Mouse (Mus musculus) heart, postnatal 25 days (tissue): ENCODE data around the gene Unc93b1. TPM values are rescaled to one million over a fixed set of nuclear protein-coding genes. Genes with fewer than 3 reads are reported as not detected.

Experiments used
- DNase-seq: peaks from one replicate; pipeline ENCODE4 v3.0.0; 2022; ENCODE audit warnings: low spot score
- intact Hi-C: fragments of 180-260 bp; cut with DNase I; formaldehyde crosslinking; loops from one replicate; pipeline ENCODE4 v1.15.1; 2025
- total RNA-seq, 2 experiments: library from RNA; stranded (reverse); gene quantifications; 2 replicates each; pipeline ENCODE4 v1.2.3; 2021

The Unc93b1 gene
- total RNA-seq, 2 experiments from 2014 or later = 19.0 to 20.3 TPM

DNA sequence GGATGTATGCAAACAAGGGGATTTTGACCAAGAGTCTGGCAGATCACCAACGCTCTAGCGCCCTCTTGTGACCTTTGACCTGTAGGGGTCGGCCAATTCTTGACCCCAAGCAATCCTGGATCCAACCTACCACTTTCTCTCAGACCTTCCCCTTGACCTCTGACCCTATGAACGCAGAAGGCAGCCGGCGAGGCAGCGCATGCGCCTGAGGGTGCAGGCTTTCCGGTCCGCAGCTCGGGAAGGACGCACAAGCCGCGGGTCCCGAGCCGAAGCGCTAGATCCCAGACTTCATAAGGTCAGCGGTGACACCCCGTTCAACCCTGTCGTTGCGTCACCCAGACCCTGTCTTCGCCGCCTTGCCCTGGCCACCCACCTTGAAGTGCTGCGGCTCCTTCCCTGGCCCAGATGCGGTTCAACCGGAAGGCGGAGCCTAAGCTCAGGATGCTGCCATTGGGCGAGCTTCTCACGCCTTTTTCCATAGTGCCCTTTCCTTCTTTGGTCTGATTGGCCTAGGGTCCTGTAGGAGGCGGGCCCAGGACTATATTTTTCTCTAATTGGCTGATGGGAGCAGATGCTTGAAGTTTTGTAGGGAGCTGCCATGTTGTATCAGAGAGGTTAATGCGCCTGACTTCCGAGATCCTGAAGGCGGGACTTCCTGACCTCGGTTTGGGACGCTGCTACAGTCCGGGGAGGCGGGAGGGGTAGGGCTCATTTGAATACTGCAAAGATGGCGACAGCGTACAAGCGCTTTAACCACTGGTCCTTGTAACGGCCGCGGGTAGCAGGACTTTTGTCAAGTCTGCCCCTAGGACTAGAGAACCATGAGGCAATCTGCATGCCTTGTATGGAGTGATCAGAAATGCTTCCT is 22.4 kb upstream of the Unc93b1 start, which contains the start of gene Ndufs8:
TSS of gene Ndufs8 (minus strand) at position 438 of the 868 bp plus-strand sequence.
- DNase-seq = peak; percentile 93
- intact Hi-C loops = no loop called here

DNA sequence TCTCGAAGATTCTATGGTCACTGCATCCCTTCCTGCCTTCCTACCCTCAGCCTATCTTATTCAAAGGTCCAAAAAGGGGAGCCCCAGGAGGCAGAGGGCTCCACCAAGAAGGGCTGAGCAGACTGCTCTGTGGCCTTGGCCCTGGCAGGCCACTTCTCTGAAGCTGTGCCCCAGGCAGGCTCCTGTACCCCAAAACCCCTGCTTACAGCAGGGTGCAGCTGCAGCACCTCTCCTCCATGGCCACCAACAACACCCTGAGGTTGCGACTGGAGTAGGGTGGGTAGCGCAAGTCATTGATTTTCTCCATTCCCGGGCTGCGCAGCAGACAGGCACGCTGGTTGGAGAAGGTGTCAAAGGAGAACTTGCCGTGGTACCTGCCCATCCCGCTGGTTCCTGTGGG is 21.3 kb upstream of the Unc93b1 start:
- DNase-seq = no peak
- intact Hi-C loops = no loop called here

GRCm38 (mm10) chr19:3914535-3914934 is 20.5 kb upstream of the Unc93b1 start:
- no peak for DNase-seq
- intact Hi-C loops = no loop called here

DNA sequence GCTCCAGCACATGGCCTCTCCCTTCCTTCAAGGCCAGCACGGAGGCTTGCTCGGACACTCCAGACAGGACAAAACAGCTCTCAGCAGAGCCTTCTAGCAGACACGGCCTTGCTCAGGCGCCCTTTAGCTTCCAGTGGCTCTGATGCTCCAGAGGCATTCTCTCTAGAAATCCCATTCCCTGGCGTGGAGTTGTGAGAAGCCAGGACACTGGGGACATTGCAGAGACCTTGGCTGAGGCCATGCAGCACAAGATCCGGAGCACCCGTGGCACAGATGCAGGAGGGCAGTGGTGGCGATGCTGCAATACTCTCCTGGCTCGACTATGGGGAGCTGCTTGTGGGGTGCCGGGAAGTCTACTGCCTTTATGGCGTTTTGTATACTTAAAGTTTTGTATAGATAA is 18.3 kb upstream of the Unc93b1 start:
- DNase-seq = no peak

DNA sequence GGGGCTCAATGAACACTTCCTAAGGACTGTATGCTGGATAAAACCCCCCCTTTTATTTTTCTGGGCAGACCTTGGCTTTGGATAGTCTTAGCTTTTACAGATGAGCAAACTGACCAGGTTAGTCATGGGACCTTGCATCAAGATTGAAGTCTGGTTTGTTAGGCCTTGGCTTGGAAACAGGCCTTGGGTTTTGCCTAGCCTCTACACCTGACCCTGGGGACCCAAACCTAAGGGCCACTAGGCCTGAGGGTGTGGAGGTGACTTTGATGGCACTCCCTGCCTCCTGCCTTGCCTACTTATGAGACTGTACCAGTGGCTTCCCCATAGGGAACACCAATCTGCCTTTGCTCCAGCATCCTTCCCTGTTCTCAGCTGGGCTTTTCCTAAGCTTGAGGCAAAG is 15.1 kb upstream of the Unc93b1 start:
- no peak for DNase-seq
- intact Hi-C loops = no loop called here

More for the DNA sequence above, 18.3 kb upstream of the Unc93b1 start:
- intact Hi-C loops = no loop called here

- intact Hi-C loops = no loop called here
These were observed 12.2 kb upstream of the Unc93b1 start for GRCm38 (mm10) chr19:3922661-3923371.

GRCm38 (mm10) chr19:3923586-3923985 is 11.4 kb upstream of the Unc93b1 start:
- intact Hi-C loops = no loop called here
- no peak for DNase-seq

More at GRCm38 (mm10) chr19:3922661-3923371, 12.2 kb upstream of the Unc93b1 start:
- DNase-seq = no peak

DNA sequence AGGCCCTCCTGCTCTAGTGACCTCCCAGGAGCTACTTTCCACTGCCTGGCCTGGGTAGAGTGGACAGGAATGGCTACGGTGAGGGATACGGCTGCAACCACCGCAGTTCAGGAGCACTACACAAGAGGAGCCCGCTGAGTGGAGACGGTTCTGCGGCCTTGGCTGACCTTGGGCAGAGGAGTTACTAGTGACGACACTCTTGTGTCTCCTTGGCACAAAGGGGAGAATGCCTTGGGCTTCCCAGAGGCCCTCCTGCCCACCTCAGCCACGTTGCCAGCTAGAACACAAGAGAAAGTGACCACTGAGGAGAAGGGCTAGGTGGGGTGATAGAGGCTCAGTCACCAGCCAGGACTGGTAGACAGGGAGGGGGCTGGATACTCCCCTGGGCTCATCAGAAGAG is 10.8 kb upstream of the Unc93b1 start:
- DNase-seq = no peak
- intact Hi-C loops = no loop called here

- intact Hi-C loops = no loop called here
- DNase-seq = no peak
These were observed 10.1 kb upstream of the Unc93b1 start for GRCm38 (mm10) chr19:3924868-3925267.

DNA sequence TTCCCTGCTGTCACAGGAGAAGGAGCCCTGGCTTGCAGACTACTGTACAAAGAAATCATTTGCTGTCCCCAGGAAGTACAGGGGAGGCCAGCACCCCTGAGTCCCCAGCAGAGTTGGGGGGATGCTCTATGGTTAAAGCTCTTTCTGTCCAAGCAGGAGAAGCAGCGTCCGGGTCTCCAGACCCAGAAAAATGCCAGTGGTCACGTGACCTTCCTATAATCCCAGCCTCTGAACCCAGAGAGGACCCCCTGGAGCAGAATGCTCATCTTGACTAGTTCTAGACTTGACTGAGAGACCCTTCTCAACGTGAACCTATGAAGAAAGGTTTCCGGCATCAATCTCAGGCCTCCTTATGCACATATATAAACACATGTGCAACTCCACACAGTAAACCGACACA is 9.1 kb upstream of the Unc93b1 start:
- no peak for DNase-seq
- intact Hi-C loops = no loop called here

DNA sequence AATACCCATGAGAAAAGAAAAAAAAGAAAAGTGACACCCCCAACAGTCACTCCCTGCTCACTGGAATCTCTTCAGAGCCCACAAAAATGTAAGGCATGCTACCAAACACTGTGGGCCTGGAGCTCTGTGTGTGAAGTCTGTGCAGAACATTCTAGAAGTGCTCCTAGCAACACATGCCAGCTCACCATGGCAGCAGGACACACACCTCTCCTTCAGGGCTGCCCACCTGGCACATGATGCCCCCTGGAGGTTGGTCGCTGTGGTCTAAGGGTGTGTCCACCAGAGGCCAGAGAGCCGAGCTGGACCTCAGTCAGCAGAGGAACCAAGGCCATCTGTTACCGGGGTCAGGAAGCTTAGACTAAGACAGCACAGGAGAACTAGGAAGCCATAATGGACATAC is 8.7 kb upstream of the Unc93b1 start:
- intact Hi-C loops = no loop called here
- DNase-seq = no peak

- intact Hi-C loops = no loop called here
- no peak for DNase-seq
These were observed 8.3 kb upstream of the Unc93b1 start for GRCm38 (mm10) chr19:3926685-3927084.

DNA sequence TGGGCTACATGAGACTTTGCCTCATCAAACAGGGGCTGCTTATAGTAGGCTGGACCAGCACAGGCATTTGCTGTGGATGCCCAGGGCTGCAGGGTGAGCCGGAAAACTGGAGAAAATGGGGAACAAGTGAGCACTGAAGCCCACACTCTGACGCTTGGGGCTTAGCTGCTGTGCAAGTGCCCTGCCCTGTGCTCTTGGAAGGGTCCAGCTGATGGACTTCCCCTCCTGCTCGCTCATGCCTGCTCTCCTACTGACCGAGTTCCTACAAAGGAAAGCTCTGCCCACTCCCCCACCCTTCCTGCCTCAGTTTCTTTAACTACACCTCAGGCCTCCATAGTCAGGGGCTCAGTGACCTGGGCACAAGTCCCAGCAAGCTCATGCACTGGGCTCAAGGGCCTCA is 7.0 kb upstream of the Unc93b1 start:
- intact Hi-C loops = no loop called here
- no peak for DNase-seq

DNA sequence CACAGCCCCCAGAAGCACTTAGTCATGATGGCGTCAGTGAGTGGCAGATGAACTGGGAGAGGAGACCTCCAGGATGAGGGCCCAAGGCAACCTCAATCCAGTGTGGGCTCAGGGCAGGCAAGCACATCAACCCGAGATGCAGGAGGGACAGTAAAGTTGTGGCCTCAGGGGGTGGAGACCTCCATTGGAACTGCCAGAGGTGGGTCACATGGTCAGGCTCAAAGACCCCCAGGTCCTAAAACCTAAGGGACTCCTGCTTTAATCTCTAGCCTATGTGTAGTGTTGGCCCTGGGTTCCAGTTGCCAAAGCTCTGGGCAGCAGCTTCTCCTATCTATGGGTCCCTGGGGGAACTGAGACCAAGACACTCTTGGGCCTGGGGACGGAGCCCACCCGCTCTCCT is 6.2 kb upstream of the Unc93b1 start:
- no peak for DNase-seq
- intact Hi-C loops = no loop called here

GRCm38 (mm10) chr19:3929211-3929941 is 5.6 kb upstream of the Unc93b1 start, which contains the start of gene Aldh3b1:
Gene Aldh3b1, minus strand, starts transcription at chr19:3929808.
- intact Hi-C loops = no loop called here
- peak; percentile 83 for DNase-seq

GRCm38 (mm10) chr19:3930262-3931057 is 4.5 kb upstream of the Unc93b1 start:
- intact Hi-C loops = no loop called here
- no peak for DNase-seq

- intact Hi-C loops = no loop called here
- DNase-seq = no peak
These were observed 3.3 kb upstream of the Unc93b1 start for GRCm38 (mm10) chr19:3931716-3932115.

DNA sequence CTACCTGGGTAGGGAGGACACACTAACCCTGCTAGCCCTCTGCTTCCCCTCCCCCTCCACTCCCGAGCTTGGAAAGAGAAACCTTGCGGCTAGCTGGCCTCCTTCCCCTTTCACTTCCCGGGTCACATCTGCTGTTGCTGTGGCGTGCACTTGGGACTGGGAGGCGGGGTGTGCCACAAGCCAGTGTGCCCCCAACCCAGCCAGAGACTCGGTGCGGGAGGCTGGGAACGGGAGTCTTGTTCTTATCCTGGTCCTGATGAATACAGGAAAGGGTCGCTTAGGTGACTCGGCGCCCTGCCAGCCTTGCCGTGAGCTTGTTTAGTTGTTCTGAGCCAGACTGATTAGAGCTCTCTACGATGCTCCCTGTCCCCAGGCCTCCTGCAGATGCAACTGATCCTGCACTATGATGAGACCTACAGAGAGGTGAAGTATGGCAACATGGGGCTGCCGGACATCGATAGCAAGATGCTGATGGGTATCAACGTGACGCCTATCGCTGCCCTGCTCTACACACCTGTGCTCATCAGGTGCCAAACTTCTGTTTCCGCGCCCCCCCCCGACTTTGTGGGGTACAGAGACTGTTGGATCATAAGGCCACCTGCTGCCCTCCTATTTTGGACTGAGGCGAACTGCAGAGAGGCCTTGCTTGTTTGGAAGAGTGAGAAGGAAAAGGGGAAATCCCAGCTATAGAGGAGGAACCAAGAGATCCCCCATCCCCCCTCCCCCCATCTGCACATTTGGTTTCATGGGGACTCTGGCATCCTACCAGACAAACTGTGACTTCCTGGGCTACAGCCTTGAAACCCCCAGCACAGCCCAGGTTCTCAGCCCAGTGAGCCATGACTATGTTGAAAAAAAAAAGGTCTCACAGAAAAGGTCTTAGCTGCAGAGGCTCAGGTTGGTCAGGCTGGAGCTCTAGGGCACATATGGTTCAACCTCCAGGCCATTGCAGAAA is 1.2 kb downstream of the Unc93b1 start:
- intact Hi-C loops = no loop called here
- DNase-seq = peak; percentile 54
